Mouse (Mus musculus) spleen, postnatal 10 days (tissue): ENCODE data around the gene Fbxl22.

Source experiments
- DNase-seq, 2 experiments: peaks; one replicate each; pipeline ENCODE4 v3.0.0; 2021 to 2022; ENCODE audit warnings: low spot score in 2 of 2

Fbxl22 gene

DNA sequence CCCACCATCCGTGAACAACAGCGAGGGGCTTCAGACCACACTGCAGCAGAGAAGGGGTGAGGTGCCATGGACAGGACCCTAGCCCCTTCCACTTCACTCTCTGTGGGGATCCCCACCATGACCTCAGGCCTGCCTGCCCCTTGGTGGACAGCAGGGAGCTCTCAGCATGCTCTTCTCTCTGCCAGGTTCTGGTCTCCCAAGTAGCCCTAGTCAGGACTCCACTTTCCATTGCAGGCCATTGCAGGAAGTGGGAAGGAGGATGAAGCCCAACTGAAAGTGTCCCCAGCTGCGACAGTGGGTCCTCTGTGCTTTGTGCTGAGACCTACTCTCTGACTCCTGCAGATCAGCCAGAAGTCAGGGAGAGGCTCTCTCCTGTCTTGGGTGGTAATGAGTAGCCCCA lies 6.7 kb downstream of the Fbxl22 start:
- no peak for DNase-seq

DNA sequence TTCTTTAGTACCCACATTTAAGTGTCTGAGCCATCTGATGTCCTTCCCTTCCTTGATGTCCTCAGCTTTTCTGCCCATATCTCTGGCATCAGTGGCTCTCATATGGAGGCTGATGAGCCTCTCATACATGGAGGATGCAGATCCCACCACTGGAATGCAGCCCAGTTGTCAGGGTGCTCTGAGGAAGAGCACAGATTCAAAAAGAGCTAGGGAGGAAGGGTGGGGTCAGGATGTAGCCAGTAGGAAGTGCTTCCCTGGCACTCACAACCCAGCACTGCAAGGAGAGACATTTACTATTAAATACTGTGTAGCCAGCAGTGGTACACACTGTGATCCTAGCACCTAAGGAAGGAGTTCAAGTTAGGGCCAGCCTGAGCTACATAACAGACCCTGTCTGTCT lies 8.0 kb downstream of the Fbxl22 start:
- no peak for DNase-seq

DNA sequence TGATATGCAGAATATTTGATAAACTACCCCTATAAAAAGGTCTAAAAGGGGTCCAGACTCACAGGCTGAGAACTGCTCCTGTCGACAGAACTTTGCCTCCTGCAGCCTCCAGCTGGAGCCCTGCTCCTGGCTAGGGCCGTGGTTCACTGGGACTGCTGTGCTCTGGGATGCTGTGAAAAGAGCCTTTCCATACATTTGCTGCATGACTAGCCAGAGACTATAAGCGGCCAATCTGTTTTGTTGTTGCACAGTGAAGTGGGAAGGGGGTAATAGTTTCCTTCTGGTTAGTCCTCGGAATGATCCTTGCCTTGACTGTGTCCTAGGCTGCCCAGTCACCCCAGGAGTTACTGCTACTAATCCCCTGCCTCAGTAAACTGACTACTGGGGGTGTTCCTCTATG lies 8.4 kb downstream of the Fbxl22 start:
- DNase-seq, result peak in 1 of 2 experiments; percentile 40

DNA sequence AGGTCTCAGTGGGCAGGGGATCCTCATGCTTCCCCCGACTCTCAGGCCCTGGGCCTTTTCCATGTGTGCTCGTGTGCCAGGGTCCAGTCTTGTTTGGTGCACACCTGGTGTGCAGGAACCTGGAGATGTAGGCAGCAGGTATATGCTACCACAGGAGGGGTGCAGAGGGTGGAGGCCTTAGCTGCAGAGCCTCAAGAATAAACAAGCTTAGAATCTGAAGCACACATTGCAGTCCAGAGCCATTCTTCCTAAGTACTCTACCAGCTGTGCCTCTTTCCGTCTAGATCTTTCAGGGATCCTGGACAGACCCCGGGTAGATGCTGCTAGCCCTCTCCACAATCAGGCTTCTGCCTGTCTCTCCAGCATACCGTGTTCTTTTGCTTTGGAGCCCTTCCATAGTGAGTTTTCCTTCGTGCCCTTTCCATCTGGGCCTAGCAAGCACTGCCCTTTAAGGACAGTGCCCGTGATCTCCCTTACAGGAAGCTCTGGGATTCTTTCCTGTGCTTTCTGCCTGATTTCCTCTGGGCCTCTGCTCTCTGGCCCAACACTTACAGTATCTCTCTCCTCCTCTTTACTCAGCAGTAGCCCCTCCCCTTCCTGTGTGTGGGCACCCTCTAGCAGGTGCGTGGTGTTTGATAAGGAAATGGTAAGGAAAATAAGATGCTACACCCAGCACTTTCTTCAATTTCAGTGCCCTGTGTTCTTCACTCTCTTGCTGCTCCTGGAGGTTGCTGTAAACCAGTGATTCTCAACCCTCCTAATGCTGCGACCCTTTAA lies 9.1 kb downstream of the Fbxl22 start:
- DNase-seq, result peak; percentile 66 to 82

DNA sequence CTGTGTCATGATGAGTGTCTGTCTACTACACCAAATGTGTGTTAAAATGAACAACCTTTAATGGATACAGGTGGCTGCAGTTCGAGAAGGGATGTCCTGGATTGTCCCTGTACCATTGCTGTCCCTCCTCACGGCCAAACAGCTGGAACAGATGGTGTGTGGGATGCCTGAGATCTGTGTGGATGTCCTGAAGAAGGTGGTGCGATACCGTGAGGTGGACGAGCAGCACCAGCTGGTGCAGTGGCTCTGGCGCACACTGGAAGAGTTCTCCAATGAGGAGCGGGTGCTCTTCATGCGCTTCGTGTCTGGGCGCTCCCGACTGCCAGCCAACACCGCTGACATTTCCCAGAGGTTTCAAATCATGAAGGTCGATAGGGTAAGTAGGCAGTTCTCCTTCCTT lies 9.9 kb downstream of the Fbxl22 start:
- DNase-seq, result no peak

DNA sequence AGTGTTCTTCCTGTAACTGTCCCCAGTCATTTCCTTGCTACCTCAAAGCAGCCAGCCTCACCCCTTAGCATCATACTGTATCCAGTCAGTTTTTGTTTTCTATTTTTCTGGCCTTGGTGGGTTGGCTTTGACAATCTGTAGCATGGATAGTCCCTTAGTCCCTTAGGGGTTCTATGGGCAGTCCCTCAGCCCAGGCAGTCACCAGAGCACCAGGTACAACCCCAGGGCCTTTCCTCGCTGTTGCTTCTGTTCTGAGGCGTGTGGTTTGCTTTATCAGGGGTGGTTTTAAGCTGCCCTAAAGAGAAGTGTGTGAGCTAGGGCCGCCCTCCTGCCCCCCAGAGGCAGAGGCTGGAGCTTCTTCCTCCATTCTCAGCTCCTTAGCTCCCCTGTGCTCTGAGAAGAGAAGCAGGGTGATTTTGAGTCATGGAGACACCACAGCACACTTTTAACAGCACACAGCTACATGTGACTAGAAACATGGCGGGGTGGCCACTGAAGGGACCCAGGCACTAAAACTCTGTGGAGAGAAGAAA lies 10.4 kb downstream of the Fbxl22 start:
- DNase-seq, result peak; percentile 61 to 77

DNA sequence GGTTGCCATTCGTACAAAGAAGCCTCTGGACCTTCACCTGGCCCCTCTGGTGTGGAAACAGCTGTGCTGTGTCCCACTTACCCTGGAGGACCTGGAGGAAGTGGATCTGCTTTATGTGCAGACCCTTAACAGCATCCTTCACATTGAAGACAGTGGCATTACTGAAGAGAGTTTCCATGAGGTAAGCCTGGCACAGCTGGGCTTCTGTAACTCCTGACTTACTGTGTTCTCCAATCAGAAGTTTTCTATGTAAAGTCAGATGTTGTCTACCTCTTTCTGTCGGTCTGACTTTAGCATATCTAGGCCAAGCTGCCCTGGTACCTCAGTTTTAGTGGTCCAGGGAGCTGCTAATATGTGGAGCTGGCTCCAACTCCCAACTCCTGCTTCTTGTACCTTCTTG lies 13.1 kb downstream of the Fbxl22 start:
- no peak for DNase-seq

DNA sequence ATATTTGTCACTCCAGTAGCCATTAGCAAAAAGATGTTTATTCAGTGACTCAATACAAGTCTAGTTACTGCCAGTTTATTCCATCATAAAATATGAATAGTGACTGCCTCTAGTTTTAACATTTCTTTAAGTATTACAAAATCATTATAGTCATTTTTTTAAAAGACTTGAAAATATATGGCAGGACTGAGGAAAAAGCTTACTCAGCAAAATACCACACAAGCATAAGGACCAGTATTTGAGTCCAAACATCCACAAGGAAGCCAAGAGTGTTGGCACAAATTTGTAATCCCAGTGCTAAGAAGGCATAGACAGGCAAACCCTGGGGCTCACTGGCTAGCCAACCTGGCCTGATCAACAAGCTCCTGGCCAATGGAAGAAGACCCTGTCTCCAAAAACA lies 20.4 kb downstream of the Fbxl22 start:
- DNase-seq, result no peak

DNA sequence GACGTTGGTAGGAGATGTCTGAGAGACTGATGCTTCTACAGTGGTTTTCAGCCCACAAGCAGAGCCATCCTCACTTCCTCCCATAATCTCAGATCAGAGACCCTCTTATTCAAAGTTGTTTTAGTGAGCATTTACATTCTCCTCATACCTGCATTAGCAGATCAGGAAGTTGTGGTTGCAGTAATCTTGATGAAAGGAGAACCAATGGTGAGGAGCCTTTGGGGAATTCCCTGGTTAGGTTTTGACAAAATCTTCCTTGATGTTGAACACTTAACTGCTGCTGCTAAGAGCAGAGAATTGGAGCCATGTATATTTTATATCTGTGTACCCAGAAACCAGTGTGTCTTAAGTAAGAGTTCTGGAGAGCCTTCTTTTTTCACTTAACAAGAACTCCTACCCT lies 22.0 kb downstream of the Fbxl22 start:
- DNase-seq, result no peak

DNA sequence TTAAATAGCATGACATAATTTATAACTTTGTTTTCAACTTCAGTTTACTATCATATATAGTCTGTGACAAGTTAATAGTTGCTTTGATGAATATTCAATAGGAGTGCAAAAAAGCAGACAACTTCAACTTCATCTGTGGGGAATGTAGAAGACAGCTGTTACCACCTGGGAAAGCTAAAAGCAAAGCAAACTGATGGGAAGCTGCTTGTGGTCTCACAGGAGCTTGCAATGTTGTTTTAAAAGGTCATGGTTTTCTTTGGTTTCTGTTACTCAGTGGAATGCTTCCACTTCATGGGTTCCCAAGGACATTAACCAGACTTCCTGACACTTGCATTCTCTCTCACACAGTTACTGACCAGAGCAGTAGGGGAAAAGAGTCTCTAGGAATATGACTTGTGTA lies 25.6 kb downstream of the Fbxl22 start:
- no peak for DNase-seq

DNA sequence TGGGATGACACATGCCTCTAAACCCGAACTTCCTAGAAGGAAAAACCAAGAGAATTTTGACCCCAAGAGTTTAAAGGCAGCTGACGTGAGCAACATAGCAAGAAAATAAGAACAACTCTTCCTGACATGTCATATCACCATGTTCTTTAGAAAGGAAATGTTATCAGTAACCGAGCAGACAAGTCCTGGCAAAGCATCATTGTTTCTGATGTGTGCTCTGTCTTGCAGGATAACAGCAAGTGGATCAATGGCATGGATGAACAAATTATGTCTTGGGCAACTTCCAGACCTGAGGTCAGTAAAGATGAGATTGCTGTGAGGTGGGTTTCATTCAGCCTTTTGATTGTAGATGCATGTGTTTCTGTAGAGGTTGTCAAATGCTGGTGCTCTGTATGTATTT lies 31.0 kb downstream of the Fbxl22 start:
- no peak for DNase-seq

DNA sequence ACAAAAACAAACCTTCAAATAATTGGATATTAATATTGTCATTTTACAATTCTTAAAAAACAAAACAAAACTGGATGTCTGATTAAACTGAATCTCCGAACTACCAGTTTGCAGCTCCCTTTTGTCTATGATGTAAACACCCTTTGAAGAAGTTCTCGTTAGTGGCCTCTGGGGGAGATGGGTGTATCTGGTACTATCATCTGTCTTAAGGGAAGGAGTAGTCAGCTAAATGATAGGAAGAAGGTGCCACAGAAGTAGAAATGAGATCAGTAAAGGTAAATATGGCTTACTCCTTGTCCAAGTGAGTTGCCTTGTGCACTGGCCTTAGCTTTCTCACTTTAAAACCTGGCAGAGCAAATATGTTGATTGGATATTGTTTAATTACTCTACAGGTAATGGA lies 36.6 kb downstream of the Fbxl22 start:
- DNase-seq, result no peak

DNA sequence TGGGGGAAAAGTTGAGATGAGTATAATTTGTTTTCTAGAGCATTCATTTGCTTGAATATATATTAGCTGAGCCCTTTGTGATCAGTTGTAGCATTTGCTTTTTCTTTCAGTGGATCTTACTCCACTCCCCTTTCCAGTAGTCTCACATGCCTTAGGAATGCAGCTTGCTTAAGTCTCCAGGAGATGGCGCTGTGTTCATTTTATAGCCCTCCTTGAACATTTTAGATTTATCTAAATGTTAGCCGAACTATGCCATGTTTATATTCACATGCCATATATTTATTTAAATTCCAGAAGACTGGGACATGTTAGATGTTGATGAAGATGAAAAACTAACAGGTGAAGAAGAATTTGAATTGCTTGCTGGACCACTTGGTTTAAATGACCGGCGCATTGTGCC lies 49.3 kb downstream of the Fbxl22 start:
- peak in 1 of 2 experiments; percentile 61 for DNase-seq
